Mouse (Mus musculus): ENCODE measurements around the gene Psrc1.

Gene Psrc1

GRCm38 (mm10) chr3:108383485-108384354 lies at the start of gene Psrc1:
Gene Psrc1, plus strand, starts transcription at chr3:108383839.
- ChIA-PET POLR2A (interaction anchor here (0.6 to 4.2 kb wide), 120 partner anchors 9 to 1070 kb away, joined by 3 to 51 read pairs (median 5); partner anchors contain the start of genes Atxn7l2 (in 3 of the 4), Cyb561d1 (in 3 of the 4), Psma5 (in 3 of the 4) and Sars (in 3 of the 4)), CTCF (interaction anchor here (0.6 to 2.6 kb wide), 16 partner anchors 15 to 219 kb away, joined by 3 to 14 read pairs (median 6); partner anchors contain the start of genes Cyb561d1 (in 1 of the 4), Sars (in 1 of the 4) and Sort1 (in 1 of the 4))

- POLR2A ChIA-PET, result interaction anchor here in 1 of 4 experiments (1.1 to 1.8 kb wide), 2 partner anchors 9 to 46 kb away, joined by 3 to 6 read pairs; partner anchors contain the start of gene Psrc1
Measured at GRCm38 (mm10) chr3:108336878-108337277, 46.8 kb upstream of the Psrc1 start.

DNA sequence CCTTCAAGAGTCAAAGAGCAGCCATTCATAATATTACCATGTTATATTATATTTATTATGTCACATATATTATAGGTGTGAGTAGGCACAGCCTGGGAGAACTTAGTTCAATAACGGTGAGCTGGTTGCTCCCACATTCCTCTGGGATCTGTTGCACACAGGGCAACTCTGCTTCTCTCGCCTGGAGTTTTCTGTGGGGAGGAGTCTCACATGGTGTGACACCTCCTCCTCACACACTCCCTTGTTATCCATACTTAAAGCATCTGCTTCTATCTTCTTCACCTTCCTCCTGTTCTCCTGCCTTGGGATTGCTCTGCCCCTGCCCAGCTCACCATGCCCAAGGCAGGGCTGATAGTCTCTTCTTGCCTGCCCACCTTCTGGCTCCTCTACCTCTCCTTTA lies 42.6 kb upstream of the Psrc1 start:
- POLR2A ChIA-PET, result no interaction called here
- CTCF ChIA-PET, result interaction anchor here in 1 of 4 experiments (0.5 kb wide), 1 partner anchor 387 kb away, joined by 6 read pairs; no protein-coding TSS in a partner anchor

More at GRCm38 (mm10) chr3:108336878-108337277, 46.8 kb upstream of the Psrc1 start:
- CTCF ChIA-PET, result no interaction called here

GRCm38 (mm10) chr3:108342185-108342584 lies 41.5 kb upstream of the Psrc1 start:
- ChIA-PET CTCF (interaction anchor here in 2 of 4 experiments (0.5 to 0.6 kb wide), 3 partner anchors 60 to 356 kb away, joined by 3 read pairs; no protein-coding TSS in a partner anchor), POLR2A (no interaction called here)

DNA sequence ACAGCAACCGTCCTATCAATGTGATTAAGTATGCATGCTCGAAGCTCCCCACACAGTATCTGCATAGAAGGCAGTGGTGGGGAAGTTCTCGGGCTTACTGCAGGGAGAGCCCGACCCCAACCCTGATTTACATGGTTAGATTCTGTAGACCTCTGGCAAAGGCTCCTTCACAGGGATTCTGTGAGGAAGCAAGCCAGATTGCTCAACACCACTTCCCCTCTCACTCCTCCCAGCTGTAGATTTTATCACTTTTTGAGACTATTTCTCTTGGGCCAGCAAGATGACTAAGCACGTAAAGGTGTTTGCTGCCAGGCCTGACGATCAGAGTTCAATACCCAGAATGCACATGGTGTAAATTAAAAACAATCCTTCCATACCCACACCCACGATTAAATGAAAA lies 37.8 kb upstream of the Psrc1 start:
- ChIA-PET POLR2A (interaction anchor here in 1 of 4 experiments (0.6 kb wide), 1 partner anchor 160 kb away, joined by 4 read pairs; no protein-coding TSS in a partner anchor), CTCF (no interaction called here)

GRCm38 (mm10) chr3:108348376-108348775 lies 35.3 kb upstream of the Psrc1 start:
- CTCF ChIA-PET, result no interaction called here
- POLR2A ChIA-PET, result interaction anchor here in 1 of 4 experiments (1.4 kb wide), 1 partner anchor 148 kb away, joined by 3 read pairs; no protein-coding TSS in a partner anchor

- ChIA-PET POLR2A (no interaction called here), CTCF (no interaction called here)
Measured at GRCm38 (mm10) chr3:108355245-108355644, 28.4 kb upstream of the Psrc1 start.

DNA sequence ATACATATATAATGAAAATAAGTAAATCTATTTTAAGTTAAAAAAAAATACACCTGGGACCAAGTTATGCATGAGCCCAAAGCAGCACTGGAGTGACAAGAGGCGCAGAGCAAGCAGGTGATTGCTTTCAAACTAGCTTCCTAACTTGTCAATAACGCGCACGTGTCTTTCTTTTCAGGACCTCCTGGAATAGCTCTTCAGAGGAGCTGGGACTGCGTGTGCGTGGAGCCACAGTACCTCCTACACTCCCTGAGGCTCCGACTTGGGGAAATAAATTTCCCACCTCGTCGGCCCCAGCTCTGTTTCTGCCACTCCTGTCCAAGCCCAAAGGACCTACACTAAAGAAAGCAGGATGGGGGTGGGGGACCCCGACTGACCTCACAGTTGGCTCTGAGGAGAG lies 26.6 kb upstream of the Psrc1 start:
- POLR2A ChIA-PET, result interaction anchor here in 2 of 4 experiments (0.6 to 1.6 kb wide), 4 partner anchors 9 to 55 kb away, joined by 3 to 4 read pairs (median 4); partner anchors contain the start of gene Psrc1 (in 1 of the 2)
- CTCF ChIA-PET, result no interaction called here

- POLR2A ChIA-PET, result interaction anchor here in 2 of 4 experiments (0.7 to 2.1 kb wide), 3 partner anchors 19 to 25 kb away, joined by 3 to 7 read pairs (median 4); partner anchors contain the start of gene Psrc1 (in 2 of the 2)
- CTCF ChIA-PET, result no interaction called here
Measured at GRCm38 (mm10) chr3:108358445-108358844, 25.2 kb upstream of the Psrc1 start.

DNA sequence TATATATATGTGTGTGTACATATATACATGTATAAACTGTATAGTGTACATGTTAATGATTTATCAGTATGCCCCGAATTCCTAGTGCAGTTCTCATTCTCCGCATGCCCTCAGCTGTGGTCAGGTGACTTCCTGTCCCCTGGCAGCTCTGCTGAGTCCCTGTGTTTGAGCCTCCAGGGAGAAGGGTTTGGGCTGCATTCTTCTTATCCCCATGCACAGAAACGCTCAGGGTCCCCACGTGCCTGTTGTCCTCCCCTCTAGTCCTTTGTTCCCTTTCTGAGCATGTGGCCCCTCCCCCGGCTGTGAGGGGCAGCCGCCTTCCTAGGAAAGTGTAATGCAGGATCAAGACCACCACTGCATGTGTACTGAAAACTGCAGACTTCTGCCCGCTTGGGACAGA lies 22.7 kb upstream of the Psrc1 start:
- ChIA-PET CTCF (interaction anchor here in 1 of 4 experiments (1.7 kb wide), 1 partner anchor 196 kb away, joined by 5 read pairs; no protein-coding TSS in a partner anchor), POLR2A (interaction anchor here in 3 of 4 experiments (0.6 to 1.9 kb wide), 3 partner anchors 23 to 66 kb away, joined by 4 to 16 read pairs (median 14); partner anchors contain the start of gene Psrc1 (in 2 of the 3))

- ChIA-PET POLR2A (interaction anchor here in 2 of 4 experiments (0.9 to 1.9 kb wide), 5 partner anchors 11 to 346 kb away, joined by 3 to 8 read pairs (median 4); partner anchors contain the start of genes Gstm1 (in 1 of the 2) and Psrc1 (in 1 of the 2)), CTCF (interaction anchor here in 2 of 4 experiments (0.8 to 1.4 kb wide), 3 partner anchors 11 to 82 kb away, joined by 3 read pairs; no protein-coding TSS in a partner anchor)
Measured at GRCm38 (mm10) chr3:108363626-108364025, 20.0 kb upstream of the Psrc1 start.

- ChIA-PET POLR2A (interaction anchor here (0.6 to 1.9 kb wide), 13 partner anchors 10 to 347 kb away, joined by 3 to 8 read pairs (median 3); partner anchors contain the start of genes Psrc1 (in 2 of the 4), Gnai3 (in 1 of the 4), Gstm1 (in 1 of the 4) and Sars (in 1 of the 4)), CTCF (interaction anchor here in 3 of 4 experiments (0.6 to 1.4 kb wide), 3 partner anchors 10 to 173 kb away, joined by 3 to 4 read pairs (median 3); no protein-coding TSS in a partner anchor)
Measured at GRCm38 (mm10) chr3:108364270-108364995, 19.2 kb upstream of the Psrc1 start, which contains the start of gene Mybphl. Gene Mybphl, plus strand, starts transcription at chr3:108364911.

- CTCF ChIA-PET, result interaction anchor here in 2 of 4 experiments (1.1 to 1.3 kb wide), 2 partner anchors 22 to 166 kb away, joined by 4 to 7 read pairs; partner anchors contain the start of gene Cyb561d1 (in 1 of the 2)
- POLR2A ChIA-PET, result interaction anchor here in 3 of 4 experiments (0.5 to 2.7 kb wide), 10 partner anchors 8 to 229 kb away, joined by 3 to 11 read pairs (median 4); partner anchors contain the start of gene Psrc1 (in 2 of the 3)
Measured at GRCm38 (mm10) chr3:108367173-108367572, 16.5 kb upstream of the Psrc1 start.

- ChIA-PET POLR2A (interaction anchor here in 2 of 4 experiments (0.5 to 2.7 kb wide), 3 partner anchors 16 to 228 kb away, joined by 3 to 11 read pairs (median 3); partner anchors contain the start of gene Psrc1 (in 1 of the 2)), CTCF (interaction anchor here in 3 of 4 experiments (0.6 to 1.1 kb wide), 3 partner anchors 16 to 167 kb away, joined by 3 to 7 read pairs (median 3); partner anchors contain the start of genes Cyb561d1 (in 1 of the 3) and Psrc1 (in 1 of the 3))
Measured at GRCm38 (mm10) chr3:108367828-108368227, 15.8 kb upstream of the Psrc1 start.

DNA sequence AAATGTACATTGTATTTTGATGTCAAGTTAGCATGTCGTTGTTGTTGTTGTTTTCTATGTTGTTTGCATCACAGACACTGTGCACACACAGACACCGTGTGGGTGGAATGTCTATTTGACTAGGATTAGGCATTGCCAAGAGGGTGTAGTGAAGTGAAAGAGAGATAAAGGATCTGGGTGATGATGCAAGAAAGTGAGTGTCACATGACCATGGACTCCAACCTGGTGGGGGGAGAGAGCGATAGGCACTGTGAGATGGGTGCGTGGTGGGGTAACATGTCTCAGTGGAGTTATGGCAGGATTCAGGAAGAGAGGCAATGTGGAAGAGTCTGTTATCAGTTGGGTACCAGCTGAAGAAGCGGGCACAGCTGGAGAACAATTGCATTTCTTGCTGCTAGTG lies 14.9 kb upstream of the Psrc1 start:
- CTCF ChIA-PET, result interaction anchor here in 1 of 4 experiments (0.6 kb wide), 1 partner anchor 10 kb away, joined by 3 read pairs; no protein-coding TSS in a partner anchor
- POLR2A ChIA-PET, result interaction anchor here in 1 of 4 experiments (1.6 kb wide), 1 partner anchor 15 kb away, joined by 6 read pairs; the partner anchor contains the start of gene Psrc1

- CTCF ChIA-PET, result no interaction called here
Measured at GRCm38 (mm10) chr3:108372274-108372673, 11.4 kb upstream of the Psrc1 start.

DNA sequence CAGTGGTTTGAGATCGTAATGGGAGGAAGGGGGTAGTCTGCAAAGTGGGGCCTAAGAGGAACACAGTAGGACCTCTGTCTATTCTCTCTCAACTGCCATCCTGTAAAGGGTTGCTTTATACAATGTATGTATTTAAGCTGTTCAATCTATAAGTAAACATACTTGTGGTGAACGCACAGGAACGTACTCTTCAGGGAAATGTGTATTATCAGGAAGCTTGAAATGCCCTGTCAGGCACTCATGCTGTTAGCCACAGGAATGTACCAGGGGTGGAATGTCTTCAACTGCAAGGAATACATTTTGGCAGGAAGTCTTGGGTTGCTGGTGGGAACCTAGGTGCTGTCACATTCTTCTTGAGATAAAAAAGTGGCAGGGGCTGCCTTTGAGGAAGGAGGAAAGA lies 10.9 kb upstream of the Psrc1 start:
- CTCF ChIA-PET, result no interaction called here
- POLR2A ChIA-PET, result interaction anchor here in 1 of 4 experiments (5.8 kb wide), 1 partner anchor 11 kb away, joined by 46 read pairs; the partner anchor contains the start of gene Psrc1

More at GRCm38 (mm10) chr3:108372274-108372673, 11.4 kb upstream of the Psrc1 start:
- POLR2A ChIA-PET, result interaction anchor here in 1 of 4 experiments (1.2 to 5.8 kb wide), 2 partner anchors 12 to 14 kb away, joined by 4 to 46 read pairs; partner anchors contain the start of gene Psrc1

Data from embryonic stem cell, embryonic (primary cell).